Mouse (Mus musculus): ENCODE data around the gene Ugt1a9.

Ugt1a9 gene

GRCm38 (mm10) chr1:88234646-88235045 lies 164.0 kb downstream of the Ugt1a9 start:
- no peak for DNase-seq (ENCODE audit: low read depth, low spot score)

GRCm38 (mm10) chr1:88235046-88235893 lies 164.7 kb downstream of the Ugt1a9 start:
- DNase-seq (ENCODE audit: low read depth, low spot score), result no peak

- DNase-seq (ENCODE audit: low read depth, low spot score), result no peak
These were observed 165.4 kb downstream of the Ugt1a9 start for GRCm38 (mm10) chr1:88235894-88236415.

GRCm38 (mm10) chr1:88237311-88237710 lies 166.7 kb downstream of the Ugt1a9 start:
- no peak for DNase-seq (ENCODE audit: low read depth, low spot score)

GRCm38 (mm10) chr1:88238771-88239170 lies 168.2 kb downstream of the Ugt1a9 start:
- DNase-seq (ENCODE audit: low read depth, low spot score), result no peak

GRCm38 (mm10) chr1:88240072-88240471 lies 169.5 kb downstream of the Ugt1a9 start:
- no peak for DNase-seq (ENCODE audit: low read depth, low spot score)

- no peak for DNase-seq (ENCODE audit: low read depth, low spot score)
These were observed 170.0 kb downstream of the Ugt1a9 start for GRCm38 (mm10) chr1:88240579-88240978.

GRCm38 (mm10) chr1:88243861-88244260 lies 173.3 kb downstream of the Ugt1a9 start:
- DNase-seq (ENCODE audit: low read depth, low spot score), result no peak

- DNase-seq (ENCODE audit: low read depth, low spot score), result no peak
These were observed 175.3 kb downstream of the Ugt1a9 start for GRCm38 (mm10) chr1:88245881-88246280.

- no peak for DNase-seq (ENCODE audit: low read depth, low spot score)
These were observed 175.8 kb downstream of the Ugt1a9 start for GRCm38 (mm10) chr1:88246386-88246785.

- DNase-seq (ENCODE audit: low read depth, low spot score), result no peak
These were observed 177.1 kb downstream of the Ugt1a9 start for GRCm38 (mm10) chr1:88247660-88248059.

GRCm38 (mm10) chr1:88248658-88249057 lies 178.1 kb downstream of the Ugt1a9 start:
- no peak for DNase-seq (ENCODE audit: low read depth, low spot score)

GRCm38 (mm10) chr1:88249596-88249995 lies 179.0 kb downstream of the Ugt1a9 start:
- DNase-seq (ENCODE audit: low read depth, low spot score), result no peak

GRCm38 (mm10) chr1:88250023-88250422 lies 179.4 kb downstream of the Ugt1a9 start:
- no peak for DNase-seq (ENCODE audit: low read depth, low spot score)

- DNase-seq (ENCODE audit: low read depth, low spot score), result no peak
These were observed 182.5 kb downstream of the Ugt1a9 start for GRCm38 (mm10) chr1:88253106-88253505.

GRCm38 (mm10) chr1:88253540-88253939 lies 182.9 kb downstream of the Ugt1a9 start:
- DNase-seq (ENCODE audit: low read depth, low spot score), result no peak

- no peak for DNase-seq (ENCODE audit: low read depth, low spot score)
These were observed 184.3 kb downstream of the Ugt1a9 start for GRCm38 (mm10) chr1:88254793-88255465.

- DNase-seq (ENCODE audit: low read depth, low spot score), result no peak
These were observed 184.9 kb downstream of the Ugt1a9 start for GRCm38 (mm10) chr1:88255466-88255857.

- DNase-seq (ENCODE audit: low read depth, low spot score), result no peak
These were observed 185.6 kb downstream of the Ugt1a9 start for GRCm38 (mm10) chr1:88255989-88256754.

GRCm38 (mm10) chr1:88256886-88257663 lies 186.5 kb downstream of the Ugt1a9 start:
- no peak for DNase-seq (ENCODE audit: low read depth, low spot score)

- no peak for DNase-seq (ENCODE audit: low read depth, low spot score)
These were observed 187.1 kb downstream of the Ugt1a9 start for GRCm38 (mm10) chr1:88257681-88258080.
